Mouse (Mus musculus): ENCODE data around the gene Pla2g4f. TPM values are rescaled to one million over a fixed set of nuclear protein-coding genes. Genes with fewer than 3 reads are reported as not detected.

The Pla2g4f gene
- total RNA-seq (2021) = not detected

- intact Hi-C loops (cut with DNase I) = no loop called here
Observed at GRCm38 (mm10) chr2:120313976-120314375, at the start of gene Pla2g4f. TSS of gene Pla2g4f (minus strand) at chr2:120314165.

GRCm38 (mm10) chr2:120360425-120360824 is 46.5 kb upstream of the Pla2g4f start:
- intact Hi-C loops (cut with DNase I) = no loop called here
- no peak for DNase-seq (ENCODE audit: extremely low spot score in 1 of 2, low spot score in 2 of 2)

More at GRCm38 (mm10) chr2:120313976-120314375, at the start of gene Pla2g4f:
- DNase-seq (ENCODE audit: extremely low spot score in 1 of 2, low spot score in 2 of 2) = no peak

- intact Hi-C loops (cut with DNase I) = no loop called here
- peak; percentile 84 to 95 for DNase-seq (ENCODE audit: extremely low spot score in 1 of 2, low spot score in 2 of 2)
Observed at GRCm38 (mm10) chr2:120352682-120353646, 39.0 kb upstream of the Pla2g4f start, which contains the start of gene Vps39. TSS of gene Vps39 (minus strand) at chr2:120353137.

- no peak for DNase-seq (ENCODE audit: extremely low spot score in 1 of 2, low spot score in 2 of 2)
- intact Hi-C loops (cut with DNase I) = no loop called here
Observed at GRCm38 (mm10) chr2:120351321-120351720, 37.4 kb upstream of the Pla2g4f start.

- DNase-seq (ENCODE audit: extremely low spot score in 1 of 2, low spot score in 2 of 2) = peak in 1 of 2 experiments; percentile 44
- intact Hi-C loops (cut with DNase I) = no loop called here
Observed at GRCm38 (mm10) chr2:120348120-120348519, 34.2 kb upstream of the Pla2g4f start.

- intact Hi-C loops (cut with DNase I) = no loop called here
- no peak for DNase-seq (ENCODE audit: extremely low spot score in 1 of 2, low spot score in 2 of 2)
Observed at GRCm38 (mm10) chr2:120341741-120342140, 27.8 kb upstream of the Pla2g4f start.

- DNase-seq (ENCODE audit: extremely low spot score in 1 of 2, low spot score in 2 of 2) = no peak
- intact Hi-C loops (cut with DNase I) = no loop called here
Observed at GRCm38 (mm10) chr2:120337886-120338285, 23.9 kb upstream of the Pla2g4f start.

GRCm38 (mm10) chr2:120331575-120331974 is 17.6 kb upstream of the Pla2g4f start:
- intact Hi-C loops (cut with DNase I) = no loop called here
- DNase-seq (ENCODE audit: extremely low spot score in 1 of 2, low spot score in 2 of 2) = no peak

GRCm38 (mm10) chr2:120315077-120315476 is 1.1 kb upstream of the Pla2g4f start:
- no peak for DNase-seq (ENCODE audit: extremely low spot score in 1 of 2, low spot score in 2 of 2)
- intact Hi-C loops (cut with DNase I) = no loop called here

- DNase-seq (ENCODE audit: extremely low spot score in 1 of 2, low spot score in 2 of 2) = no peak
- intact Hi-C loops (cut with DNase I) = no loop called here
Observed at GRCm38 (mm10) chr2:120314487-120314886, 522 bp upstream of the Pla2g4f start.

GRCm38 (mm10) chr2:120312276-120312825 is 1.6 kb downstream of the Pla2g4f start:
- DNase-seq (ENCODE audit: extremely low spot score in 1 of 2, low spot score in 2 of 2) = no peak
- intact Hi-C loops (cut with DNase I) = no loop called here

- DNase-seq (ENCODE audit: extremely low spot score in 1 of 2, low spot score in 2 of 2) = no peak
- intact Hi-C loops (cut with DNase I) = no loop called here
Observed at GRCm38 (mm10) chr2:120304113-120304512, 9.9 kb downstream of the Pla2g4f start.

- DNase-seq (ENCODE audit: extremely low spot score in 1 of 2, low spot score in 2 of 2) = no peak
- intact Hi-C loops (cut with DNase I) = no loop called here
Observed at GRCm38 (mm10) chr2:120301076-120301475, 12.9 kb downstream of the Pla2g4f start.

- DNase-seq (ENCODE audit: extremely low spot score in 1 of 2, low spot score in 2 of 2) = no peak
- intact Hi-C loops (cut with DNase I) = no loop called here
Observed at GRCm38 (mm10) chr2:120299866-120300265, 14.1 kb downstream of the Pla2g4f start.

GRCm38 (mm10) chr2:120296160-120296559 is 17.8 kb downstream of the Pla2g4f start:
- no peak for DNase-seq (ENCODE audit: extremely low spot score in 1 of 2, low spot score in 2 of 2)
- intact Hi-C loops (cut with DNase I) = no loop called here

- no peak for DNase-seq (ENCODE audit: extremely low spot score in 1 of 2, low spot score in 2 of 2)
- intact Hi-C loops (cut with DNase I) = no loop called here
Observed at GRCm38 (mm10) chr2:120291471-120292078, 22.4 kb downstream of the Pla2g4f start.

GRCm38 (mm10) chr2:120288995-120289394 is 25.0 kb downstream of the Pla2g4f start, which contains the start of gene Pla2g4d:
TSS of gene Pla2g4d (minus strand) at chr2:120289197.
- no peak for DNase-seq (ENCODE audit: extremely low spot score in 1 of 2, low spot score in 2 of 2)
- intact Hi-C loops (cut with DNase I) = no loop called here

GRCm38 (mm10) chr2:120288401-120288800 is 25.6 kb downstream of the Pla2g4f start:
- intact Hi-C loops (cut with DNase I) = no loop called here
- no peak for DNase-seq (ENCODE audit: extremely low spot score in 1 of 2, low spot score in 2 of 2)

- no peak for DNase-seq (ENCODE audit: extremely low spot score in 1 of 2, low spot score in 2 of 2)
- intact Hi-C loops (cut with DNase I) = no loop called here
Observed at GRCm38 (mm10) chr2:120285639-120286038, 28.3 kb downstream of the Pla2g4f start.
